Mouse (Mus musculus) T-helper 2 cell (primary cell): ENCODE data around the gene Bclaf3.
"Not testable (repeated sequence)": the region's sequence is repeated elsewhere in the genome, so short reads cannot be mapped to it uniquely, and the experiment has no call there.

Experiments used
- in situ Hi-C: fragments of 300-600 bp; cut with MboI, MseI; formaldehyde crosslinking; loops from one replicate; pipeline ENCODE4 v1.15.1; 2025; ENCODE audit warnings: high pct_unique_total_duplicates

Bclaf3 gene

GRCm38 (mm10) chrX:159526388-159526787 is at the start of gene Bclaf3:
Gene Bclaf3 (plus strand): TSS chrX:159526688.
- in situ Hi-C loops = no loop called here

DNA sequence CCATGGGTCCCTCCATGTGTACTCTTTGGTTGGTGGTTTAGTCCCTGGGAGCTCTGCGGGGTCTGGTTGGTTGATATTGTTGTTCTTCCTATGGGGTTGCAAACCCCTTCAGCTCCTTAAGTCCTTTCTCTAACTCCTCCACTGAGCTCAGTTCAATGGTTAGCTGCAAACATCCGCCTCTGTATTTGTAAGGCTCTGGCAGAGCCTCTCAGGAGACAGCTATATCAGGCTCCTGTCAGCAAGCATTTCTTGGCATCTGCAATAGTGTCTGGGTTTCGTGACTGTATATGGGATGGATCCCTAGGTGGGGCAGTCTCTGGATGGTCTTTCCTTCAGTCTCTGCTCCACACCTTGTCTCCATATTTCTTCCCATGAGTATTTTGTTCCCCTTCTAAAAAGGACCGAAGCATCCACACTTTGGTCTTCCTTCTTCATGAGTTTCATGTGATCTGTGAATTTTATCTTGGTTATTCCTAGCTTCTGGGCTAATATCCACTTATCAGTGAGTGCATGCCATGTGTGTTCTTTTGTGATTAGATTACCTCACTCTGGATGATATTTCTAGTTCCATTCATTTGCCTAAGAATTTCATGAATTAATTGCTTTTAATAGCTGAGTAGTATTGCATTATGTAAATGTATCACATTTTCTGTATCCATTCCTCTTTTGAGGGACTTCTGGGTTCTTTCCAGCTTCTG is 48.1 kb upstream of the Bclaf3 start:
- in situ Hi-C loops = not testable (repeated sequence)

DNA sequence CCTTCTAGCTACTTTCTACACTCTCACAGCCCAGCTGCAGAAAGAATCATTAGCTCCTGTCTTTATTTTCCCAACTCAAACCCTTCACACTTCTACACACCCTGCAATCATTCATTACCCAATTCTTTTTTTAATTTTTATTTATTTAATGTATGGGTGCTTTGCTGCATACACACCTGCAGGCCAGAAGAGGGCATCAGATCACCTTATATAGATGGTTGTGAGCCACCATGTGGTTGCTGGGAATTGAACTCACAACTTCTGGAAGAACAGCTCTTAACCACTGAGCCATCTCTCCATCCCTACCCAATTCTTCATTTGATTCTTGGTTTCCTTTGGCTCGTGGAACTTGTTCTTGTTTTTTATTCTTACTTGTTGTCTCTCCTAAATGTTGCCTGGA is 42.2 kb upstream of the Bclaf3 start:
- in situ Hi-C loops = loop anchor here (10.0 kb wide), 1 partner anchor 621 kb away; no protein-coding TSS in a partner anchor

- in situ Hi-C loops = no loop called here
These were observed 23.3 kb upstream of the Bclaf3 start for GRCm38 (mm10) chrX:159503181-159503580.

GRCm38 (mm10) chrX:159508331-159509036 is 18.0 kb upstream of the Bclaf3 start:
- in situ Hi-C loops = no loop called here

DNA sequence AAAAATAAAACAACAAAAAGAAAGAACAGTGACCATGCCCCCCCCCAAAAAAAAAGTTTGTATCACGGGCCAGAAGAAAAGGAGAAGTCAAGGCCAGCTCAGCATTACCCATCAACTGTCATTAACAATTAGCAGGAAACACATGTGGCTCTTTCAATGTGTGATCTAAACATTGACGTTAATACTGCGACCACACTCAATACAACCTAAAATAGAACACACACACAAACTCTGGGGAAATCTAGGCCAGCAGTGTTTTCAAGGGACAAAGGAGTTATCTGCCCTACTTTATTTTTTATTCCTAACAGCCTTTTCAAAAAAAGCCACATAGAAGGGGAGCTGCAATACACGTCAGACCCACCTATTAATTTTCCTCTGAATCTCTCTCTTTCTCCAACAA is 17.4 kb upstream of the Bclaf3 start:
- in situ Hi-C loops = no loop called here

- in situ Hi-C loops = no loop called here
These were observed 16.4 kb upstream of the Bclaf3 start for GRCm38 (mm10) chrX:159509847-159510715.

DNA sequence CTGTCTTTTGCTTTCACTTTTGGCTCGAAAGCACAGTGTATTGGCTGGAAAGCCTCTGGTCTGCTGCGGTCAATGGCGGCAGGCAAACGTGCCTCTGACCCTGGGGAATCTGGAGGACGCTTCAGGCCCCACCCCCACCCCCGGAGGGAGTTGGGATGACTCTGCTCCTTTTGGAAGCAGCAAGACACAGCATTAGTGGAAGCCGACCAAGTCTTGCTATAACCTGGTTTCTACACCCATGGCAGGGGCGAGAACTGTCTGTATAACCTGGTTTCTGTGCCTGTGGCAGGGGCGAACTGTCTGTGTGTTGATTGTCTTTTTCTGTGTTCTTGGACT is 15.8 kb upstream of the Bclaf3 start:
- in situ Hi-C loops = no loop called here

GRCm38 (mm10) chrX:159515599-159515998 is 10.9 kb upstream of the Bclaf3 start:
- in situ Hi-C loops = no loop called here

DNA sequence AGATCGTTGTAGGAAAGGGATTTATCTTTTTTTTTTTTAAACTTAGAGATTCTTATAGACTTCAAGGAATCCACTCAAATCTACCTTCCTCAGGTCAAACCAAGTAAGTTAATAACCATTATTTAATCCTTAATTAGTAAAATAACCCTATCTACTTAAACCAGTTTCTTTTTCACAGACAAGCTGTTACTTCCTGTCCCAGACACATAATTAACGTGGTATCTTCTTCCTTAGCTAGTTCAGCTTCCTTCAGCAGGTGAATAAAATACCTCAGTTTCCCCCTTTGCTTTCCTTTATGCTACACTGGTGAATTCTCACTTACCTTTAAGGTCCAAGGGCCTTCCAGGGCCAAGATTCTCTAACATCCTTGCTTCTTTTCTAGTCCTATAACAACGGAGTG is 4.7 kb upstream of the Bclaf3 start:
- in situ Hi-C loops = no loop called here

- in situ Hi-C loops = no loop called here
These were observed 3.8 kb upstream of the Bclaf3 start for GRCm38 (mm10) chrX:159522651-159523050.

DNA sequence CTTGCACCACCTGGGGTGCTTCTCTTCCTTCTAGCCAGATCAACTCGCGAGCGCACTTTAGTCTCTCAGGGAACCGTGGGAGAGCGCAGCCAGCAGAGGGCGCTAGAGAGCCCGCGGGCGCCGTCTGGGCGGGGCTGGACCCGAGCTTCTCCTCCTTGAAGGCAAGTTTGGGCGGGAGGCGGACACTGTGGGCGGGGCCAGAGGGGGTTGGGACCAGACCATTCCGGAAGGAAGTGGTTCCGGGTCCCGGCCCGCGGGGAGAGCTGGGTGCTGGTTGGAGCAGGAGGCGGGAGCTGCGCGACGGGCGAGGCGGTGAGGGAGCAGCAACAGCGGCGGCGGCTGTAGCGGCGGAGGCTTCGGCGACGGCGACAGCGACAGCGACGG is 5.9 kb downstream of the Bclaf3 start:
- in situ Hi-C loops = no loop called here

GRCm38 (mm10) chrX:159532811-159533462 is 6.4 kb downstream of the Bclaf3 start:
- in situ Hi-C loops = no loop called here

GRCm38 (mm10) chrX:159541936-159542335 is 15.4 kb downstream of the Bclaf3 start:
- in situ Hi-C loops = no loop called here

GRCm38 (mm10) chrX:159547093-159547492 is 20.6 kb downstream of the Bclaf3 start:
- in situ Hi-C loops = no loop called here

DNA sequence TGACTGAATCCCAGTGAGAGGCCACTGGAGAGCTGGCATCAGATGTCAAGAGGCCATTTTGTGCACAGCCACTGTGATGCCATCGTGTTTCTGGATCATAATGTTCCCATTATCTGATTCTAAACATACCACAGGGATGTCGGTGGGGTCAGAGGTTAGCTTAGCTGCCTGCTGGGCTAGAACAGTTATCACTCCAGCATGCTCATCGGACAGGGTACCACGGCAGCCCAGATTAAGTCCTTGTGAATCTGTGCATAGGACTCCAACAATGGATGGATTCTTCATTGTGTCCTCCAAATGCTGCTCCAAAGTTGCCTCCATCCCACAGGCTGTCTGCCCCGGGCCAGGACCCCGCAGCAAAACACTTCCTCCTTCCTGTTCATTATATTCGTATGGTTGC is 58.2 kb downstream of the Bclaf3 start:
- in situ Hi-C loops = not testable (repeated sequence)

DNA sequence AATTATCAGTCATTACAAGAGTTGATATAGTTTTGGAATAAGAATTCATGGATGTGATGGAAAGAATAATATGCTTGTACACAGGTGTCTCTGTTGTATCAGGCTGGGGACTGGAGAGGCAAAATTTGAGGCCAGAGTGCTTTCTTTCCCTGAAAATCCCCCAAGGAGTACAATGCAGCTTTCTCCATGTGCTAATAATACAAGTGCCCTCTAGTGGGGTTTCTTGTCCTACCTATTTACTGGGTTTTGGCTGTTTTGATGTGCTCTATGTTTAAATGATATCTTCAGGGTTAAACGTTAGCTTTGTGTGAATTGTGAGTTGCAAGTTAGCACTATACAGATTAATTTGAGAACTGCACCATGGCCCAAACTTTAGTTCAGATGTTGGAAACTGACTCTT is 65.1 kb downstream of the Bclaf3 start:
- in situ Hi-C loops = no loop called here

DNA sequence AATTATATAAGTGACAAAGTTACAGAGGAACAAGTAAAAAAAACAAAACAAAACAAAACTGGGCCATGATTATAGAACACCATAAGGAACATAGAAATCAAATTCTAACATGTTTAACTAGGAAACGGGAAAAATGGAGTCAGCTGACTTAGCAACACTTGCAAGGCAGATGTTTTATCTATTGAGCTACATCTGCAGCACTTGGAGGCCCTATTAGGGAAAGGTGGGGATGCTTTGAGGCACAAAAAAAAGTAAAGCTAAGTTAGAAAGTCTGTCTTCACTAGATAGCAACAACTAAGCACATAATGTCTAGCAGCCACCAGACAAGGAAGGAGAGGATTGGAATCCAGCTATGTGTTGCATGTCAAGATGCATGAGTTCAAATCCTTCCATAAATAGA is 71.0 kb downstream of the Bclaf3 start:
- in situ Hi-C loops = no loop called here

GRCm38 (mm10) chrX:159604832-159605231 is 78.3 kb downstream of the Bclaf3 start:
- in situ Hi-C loops = loop anchor here (5.0 to 25.0 kb wide), 2 partner anchors 118 to 507 kb away; no protein-coding TSS in a partner anchor

- in situ Hi-C loops = loop anchor here (25.0 kb wide), 1 partner anchor 505 kb away; no protein-coding TSS in a partner anchor
These were observed 80.4 kb downstream of the Bclaf3 start for GRCm38 (mm10) chrX:159606936-159607335.

DNA sequence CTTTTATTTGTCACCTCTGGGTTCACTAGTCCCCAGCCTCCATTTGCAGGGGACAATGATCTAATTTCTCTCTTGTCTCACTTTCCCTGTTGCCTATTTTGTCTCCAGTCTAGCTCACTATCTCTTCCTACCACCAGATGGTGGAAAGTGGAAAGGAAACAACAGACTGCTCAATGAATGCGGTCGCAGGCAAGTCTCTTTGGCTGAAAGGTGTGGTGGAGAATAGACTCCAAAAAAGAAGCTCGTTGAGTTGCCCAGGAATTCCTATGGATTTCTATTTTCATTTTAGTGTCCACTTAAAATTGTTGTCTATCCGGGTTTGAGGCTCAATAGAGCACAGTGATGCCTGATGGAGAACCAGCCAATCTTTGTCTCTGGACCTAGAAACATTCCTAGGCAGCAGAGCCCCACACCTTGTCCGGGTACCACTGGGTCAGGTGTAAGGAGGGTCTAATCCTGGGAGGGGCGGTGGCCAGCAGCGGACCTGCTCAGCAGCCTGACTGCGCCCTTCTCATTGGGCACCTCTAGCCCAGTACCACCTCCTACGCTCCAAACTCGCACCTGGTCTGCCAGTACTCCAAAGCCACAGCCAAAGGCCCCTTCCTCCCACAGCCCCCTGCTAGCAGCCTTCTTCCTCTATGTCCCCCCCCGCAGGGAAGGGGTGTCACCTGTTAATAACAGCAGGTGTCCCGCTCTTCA is 99.9 kb downstream of the Bclaf3 start:
- in situ Hi-C loops = loop anchor here (5.0 to 10.0 kb wide), 3 partner anchors 36 to 338 kb away; no protein-coding TSS in a partner anchor
